Mouse (Mus musculus) liver, postnatal 0 days (tissue): ENCODE results near the gene Emilin1.

Source experiments
- CTCF ChIP-seq: sonication (generic); IDR thresholded peaks from 2 replicates; pipeline ENCODE4 v1.5.1; 2016; ENCODE audit warnings: antibody characterized with exemption, low read depth
- EP300 ChIP-seq: IDR thresholded peaks from 2 replicates; pipeline ENCODE4 v1.6.1; 2016; ENCODE audit warnings: antibody characterized with exemption, low read depth, mild to moderate bottlenecking

DNA sequence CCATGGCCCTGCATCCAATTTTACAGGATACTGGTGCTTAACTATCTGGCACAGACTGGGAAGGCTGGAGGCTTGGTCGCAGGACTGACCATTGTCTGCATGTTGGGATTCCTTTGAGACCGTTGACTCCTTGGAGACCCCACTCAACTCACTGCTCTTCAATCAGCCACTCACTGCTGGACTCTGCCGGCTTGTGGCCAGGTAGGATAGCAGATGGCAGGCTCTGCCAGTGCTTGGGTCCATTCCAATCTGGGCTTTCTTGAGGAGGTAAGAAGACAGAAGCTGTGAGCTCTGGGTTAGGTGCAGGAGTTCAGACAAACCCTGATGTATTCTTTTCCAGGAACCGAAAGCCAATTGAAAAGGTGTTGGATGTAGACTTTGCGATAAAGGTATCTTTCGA, 40.9 kb downstream of the Emilin1 start:
- no peak for TF ChIP-seq EP300
- TF ChIP-seq CTCF: no peak
